Mouse (Mus musculus): ENCODE data around the gene Supv3l1.

- TF ChIP-seq CTCF (IDR thresholded peaks at IDR 0.05; ENCODE audit: extremely low read depth, insufficient read length, insufficient replicate concordance, low read depth, low read length): no peak
- TF ChIP-seq POLR2A (IDR thresholded peaks at IDR 0.05; ENCODE audit: low read depth, low read length): no peak
Observed at GRCm38 (mm10) chr10:62383011-62383410, 66.5 kb downstream of the Supv3l1 start.
